Mouse (Mus musculus) CH12.LX (cell line): ENCODE data around the gene Rab11a. TPM values are rescaled to one million over a fixed set of nuclear protein-coding genes. Genes with fewer than 3 reads are reported as not detected.

Source experiments
- DNase-seq: peaks from one replicate; pipeline ENCODE4 v3.0.0-alpha.2; 2013; ENCODE audit errors: extremely low read depth
- H3K27ac ChIP-seq: 2 replicates; pipeline ENCODE4 v1.5.1; 2012; ENCODE audit warnings: low read depth, mild to moderate bottlenecking, control low read depth, moderate library complexity; ENCODE audit not compliant: insufficient read depth
- H3K27me3 ChIP-seq: replicated peaks from 2 replicates; pipeline ENCODE3; 2012; ENCODE audit warnings: inconsistent platforms
- H3K36me3 ChIP-seq, 2 experiments: replicated peaks in 1 of 2; 2 replicates each; pipeline versions ENCODE3 to v1.6.1; 2012; ENCODE audit warnings: inconsistent platforms in 1 of 2, low read length in 1 of 2, mild to moderate bottlenecking in 1 of 2, mixed read lengths in 1 of 2, moderate library complexity in 1 of 2; ENCODE audit not compliant: control insufficient read depth in 1 of 2, insufficient read depth in 1 of 2
- H3K4me1 ChIP-seq, 2 experiments: 2 replicates each; pipeline ENCODE4 v1.6.1; 2012; ENCODE audit warnings: inconsistent platforms in 1 of 2, moderate library complexity in 1 of 2; ENCODE audit not compliant: insufficient read depth in 2 of 2, control insufficient read depth in 1 of 2
- H3K4me2 ChIP-seq: 2 replicates; pipeline ENCODE4 v1.6.1; 2012; ENCODE audit warnings: low read depth, mild to moderate bottlenecking, control low read depth; ENCODE audit not compliant: poor library complexity, insufficient read depth, severe bottlenecking
- H3K4me3 ChIP-seq, 3 experiments: fragments of 150-350 bp in 1 of 3; sonication (generic) in 1 of 3; replicated peaks in 1 of 3; 2 replicates each; pipeline versions ENCODE3 to v1.5.1; 2011 to 2012; ENCODE audit warnings: low read depth in 2 of 3, low read length in 2 of 3, mild to moderate bottlenecking in 2 of 3, moderate library complexity in 2 of 3, control low read depth in 1 of 3, improper control_type of control experiment in 1 of 3, inconsistent platforms in 1 of 3, mixed read lengths in 1 of 3; ENCODE audit not compliant: poor library complexity in 1 of 3
- H3K79me2 ChIP-seq: replicated peaks from 2 replicates; pipeline ENCODE4 v1.6.1; 2012; ENCODE audit warnings: mild to moderate bottlenecking, moderate library complexity; ENCODE audit not compliant: control insufficient read depth, poor library complexity, insufficient read depth, severe bottlenecking; ENCODE audit errors: extremely low read depth
- H3K9ac ChIP-seq: 2 replicates; pipeline ENCODE4 v1.6.1; 2012; ENCODE audit warnings: low read depth, mild to moderate bottlenecking, control low read depth, moderate library complexity; ENCODE audit not compliant: insufficient read depth
- H3K9me3 ChIP-seq: replicated peaks from 2 replicates; pipeline ENCODE3; 2012; ENCODE audit warnings: low read length, inconsistent platforms, mixed read lengths
- BHLHE40 ChIP-seq: IDR thresholded peaks from 2 replicates; pipeline ENCODE4 v1.6.1; 2011; ENCODE audit warnings: mild to moderate bottlenecking, low read depth, low read length, improper control_type of control experiment
- CHD1 ChIP-seq: IDR thresholded peaks from 2 replicates; pipeline ENCODE4 v1.6.1; 2012; ENCODE audit warnings: low read depth, low read length, improper control_type of control experiment, inconsistent platforms
- ELF1 ChIP-seq: IDR thresholded peaks from 2 replicates; pipeline ENCODE4 v1.6.1; 2014; ENCODE audit warnings: low read depth, mild to moderate bottlenecking, inconsistent platforms, low read length, improper control_type of control experiment
- EP300 ChIP-seq: IDR thresholded peaks from 2 replicates; pipeline ENCODE4 v1.6.1; 2011; ENCODE audit warnings: low read length, improper control_type of control experiment
- ETS1 ChIP-seq: conservative IDR thresholded peaks from 2 replicates; pipeline ENCODE4 v1.6.1; 2012; ENCODE audit warnings: low read depth, mild to moderate bottlenecking, inconsistent platforms, low read length, improper control_type of control experiment, moderate library complexity
- IRF4 ChIP-seq: IDR thresholded peaks from 2 replicates; pipeline ENCODE4 v1.6.1; 2014; ENCODE audit warnings: low read depth, mild to moderate bottlenecking, inconsistent platforms, low read length, improper control_type of control experiment
- MAFK ChIP-seq: IDR thresholded peaks from 2 replicates; pipeline ENCODE4 v1.6.1; 2011; ENCODE audit warnings: low read length, improper control_type of control experiment; ENCODE audit not compliant: insufficient replicate concordance
- MAX ChIP-seq: IDR thresholded peaks from 2 replicates; pipeline ENCODE4 v1.6.1; 2011; ENCODE audit warnings: low read length, improper control_type of control experiment
- MAZ ChIP-seq: IDR thresholded peaks from 2 replicates; pipeline ENCODE4 v1.6.1; 2012; ENCODE audit warnings: low read depth, mild to moderate bottlenecking, inconsistent platforms, low read length, improper control_type of control experiment, moderate library complexity
- MEF2A ChIP-seq: IDR thresholded peaks from 2 replicates; pipeline ENCODE4 v1.6.1; 2014; ENCODE audit warnings: low read depth, mild to moderate bottlenecking, inconsistent platforms, low read length, improper control_type of control experiment, borderline replicate concordance
- MXI1 ChIP-seq: IDR thresholded peaks from 2 replicates; pipeline ENCODE4 v1.6.1; 2011; ENCODE audit warnings: mild to moderate bottlenecking, low read depth, low read length, improper control_type of control experiment
- NRF1 ChIP-seq: IDR thresholded peaks from 2 replicates; pipeline ENCODE4 v1.6.1; 2014; ENCODE audit warnings: low read depth, mild to moderate bottlenecking, inconsistent platforms, low read length, improper control_type of control experiment, moderate library complexity
- PAX5 ChIP-seq: IDR thresholded peaks from 2 replicates; pipeline ENCODE4 v1.6.1; 2012; ENCODE audit warnings: low read length, inconsistent platforms, mixed read lengths
- POLR2A ChIP-seq: IDR thresholded peaks from 2 replicates; pipeline ENCODE4 v1.6.1; 2011; ENCODE audit warnings: low read depth, mild to moderate bottlenecking, improper control_type of control experiment, low read length
- POLR2AphosphoS2 ChIP-seq: IDR thresholded peaks from 2 replicates; pipeline ENCODE4 v1.6.1; 2011; ENCODE audit warnings: low read depth, low read length, improper control_type of control experiment
- RAD21 ChIP-seq: IDR thresholded peaks from 2 replicates; pipeline ENCODE4 v1.6.1; 2011; ENCODE audit warnings: low read depth, mild to moderate bottlenecking, low read length, improper control_type of control experiment, moderate library complexity
- RCOR1 ChIP-seq: conservative IDR thresholded peaks from 2 replicates; pipeline ENCODE4 v1.6.1; 2012; ENCODE audit warnings: low read depth, mild to moderate bottlenecking, inconsistent platforms, low read length, improper control_type of control experiment
- SIN3A ChIP-seq: IDR thresholded peaks from 2 replicates; pipeline ENCODE4 v1.6.1; 2012; ENCODE audit warnings: low read length, improper control_type of control experiment, inconsistent platforms
- TCF12 ChIP-seq: IDR thresholded peaks from 2 replicates; pipeline ENCODE4 v1.6.1; 2014; ENCODE audit warnings: low read depth, mild to moderate bottlenecking, inconsistent platforms, low read length, improper control_type of control experiment
- USF1 ChIP-seq: IDR thresholded peaks from 2 replicates; pipeline ENCODE4 v1.6.1; 2014; ENCODE audit warnings: low read depth, mild to moderate bottlenecking, inconsistent platforms, low read length, improper control_type of control experiment
- ZC3H11A ChIP-seq: IDR thresholded peaks from 2 replicates; pipeline ENCODE4 v1.6.1; 2012; ENCODE audit warnings: low read depth, mild to moderate bottlenecking, inconsistent platforms, low read length, improper control_type of control experiment
- ZMIZ1 ChIP-seq: IDR thresholded peaks from 2 replicates; pipeline ENCODE4 v1.6.1; 2012; ENCODE audit warnings: low read depth, mild to moderate bottlenecking, inconsistent platforms, low read length, improper control_type of control experiment
- ZNF384 ChIP-seq: IDR thresholded peaks from 2 replicates; pipeline ENCODE4 v1.6.1; 2012; ENCODE audit warnings: low read depth, low read length, improper control_type of control experiment, inconsistent platforms
- dilution Hi-C: fragments of 300-500 bp; cut with MboI; formaldehyde crosslinking; loops from 2 replicates; pipeline ENCODE4 v1.14.3; 2020; ENCODE audit warnings: low sequenced_read_pairs; ENCODE audit not compliant: extremely low pct_unique_long_range_greater_than_20kb, extremely low pct_ligation_motif_present
- in situ Hi-C: fragments of 300-500 bp; cut with MboI; formaldehyde crosslinking; loops from 3 replicates; pipeline ENCODE4 v1.14.3; 2019; ENCODE audit warnings: low sequenced_read_pairs, low pct_ligation_motif_present, low pct_unique_long_range_greater_than_20kb, mixed read lengths
- polyA plus RNA-seq: library from polyadenylated mRNA; unstranded; fragments of >175 nt; gene quantifications from 2 replicates; pipeline ENCODE4 v1.2.1, GENCODE M21; 2012; ENCODE audit warnings: low read depth; ENCODE audit not compliant: insufficient read length
- total RNA-seq, 2 experiments: library from RNA; depleted of rRNA; stranded (reverse); fragments of 300-350 nt in 1 of 2; fragments of >200 nt in 1 of 2; gene quantifications; 2 replicates each; pipeline ENCODE4 v1.2.3; 2012 to 2014

The Rab11a gene
- total and polyA plus RNA-seq, 3 experiments: 109 to 189 (median 168) TPM

DNA sequence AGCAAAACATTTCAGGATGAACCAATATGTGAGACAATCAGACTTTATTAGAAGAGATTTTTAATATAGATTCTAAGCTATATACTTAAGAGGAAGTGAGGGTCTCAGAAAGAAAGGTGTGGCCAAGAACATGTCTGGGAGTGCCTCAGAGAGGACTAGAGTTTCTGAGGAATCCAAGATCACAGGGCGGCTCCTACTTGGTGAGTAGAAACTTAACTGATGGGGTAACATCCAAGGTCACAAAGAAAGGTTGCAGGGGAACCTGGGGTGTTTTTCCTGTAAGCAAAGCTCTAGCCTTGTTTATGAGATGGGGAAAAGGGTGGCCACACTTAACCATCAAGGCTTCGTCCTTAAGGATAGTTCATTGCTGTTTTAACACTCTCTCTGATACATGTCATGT lies 1.4 kb upstream of the Rab11a start:
- no peak for TF ChIP-seq MAX
- TF ChIP-seq POLR2AphosphoS2: no peak
- no peak for TF ChIP-seq TCF12
- no peak for TF ChIP-seq ZMIZ1
- TF ChIP-seq PAX5: no peak
- TF ChIP-seq USF1: no peak
- TF ChIP-seq CHD1: no peak
- no peak for TF ChIP-seq ETS1
- no peak for TF ChIP-seq RAD21
- TF ChIP-seq RCOR1: no peak
- TF ChIP-seq ELF1: no peak
- TF ChIP-seq NRF1: no peak
- TF ChIP-seq BHLHE40: no peak
- no peak for TF ChIP-seq EP300
- TF ChIP-seq IRF4: no peak
- TF ChIP-seq MAZ: no peak
- TF ChIP-seq MAFK: no peak
- TF ChIP-seq POLR2A: no peak
- no peak for TF ChIP-seq MEF2A
- no peak overlapping the region for H3K4me2 ChIP-seq
- H3K9ac ChIP-seq: no peak overlapping the region
- H3K36me3 ChIP-seq: peaks cover 0 to 2% of the 10 kb centered on the region in 2 experiments
- H3K4me1 ChIP-seq: peaks cover 20 to 56% of the 10 kb centered on the region in 2 experiments
- no peaks in the 10 kb centered on the region for H3K27me3 ChIP-seq
- no peak overlapping the region for H3K27ac ChIP-seq
- dilution Hi-C loops: no loop called here
- in situ Hi-C loops: no loop called here
- H3K9me3 ChIP-seq: no peaks in the 10 kb centered on the region
- peaks cover 23% of the 10 kb centered on the region for H3K79me2 ChIP-seq
- no peak for DNase-seq
- no peak overlapping the region for H3K4me3 ChIP-seq

DNA sequence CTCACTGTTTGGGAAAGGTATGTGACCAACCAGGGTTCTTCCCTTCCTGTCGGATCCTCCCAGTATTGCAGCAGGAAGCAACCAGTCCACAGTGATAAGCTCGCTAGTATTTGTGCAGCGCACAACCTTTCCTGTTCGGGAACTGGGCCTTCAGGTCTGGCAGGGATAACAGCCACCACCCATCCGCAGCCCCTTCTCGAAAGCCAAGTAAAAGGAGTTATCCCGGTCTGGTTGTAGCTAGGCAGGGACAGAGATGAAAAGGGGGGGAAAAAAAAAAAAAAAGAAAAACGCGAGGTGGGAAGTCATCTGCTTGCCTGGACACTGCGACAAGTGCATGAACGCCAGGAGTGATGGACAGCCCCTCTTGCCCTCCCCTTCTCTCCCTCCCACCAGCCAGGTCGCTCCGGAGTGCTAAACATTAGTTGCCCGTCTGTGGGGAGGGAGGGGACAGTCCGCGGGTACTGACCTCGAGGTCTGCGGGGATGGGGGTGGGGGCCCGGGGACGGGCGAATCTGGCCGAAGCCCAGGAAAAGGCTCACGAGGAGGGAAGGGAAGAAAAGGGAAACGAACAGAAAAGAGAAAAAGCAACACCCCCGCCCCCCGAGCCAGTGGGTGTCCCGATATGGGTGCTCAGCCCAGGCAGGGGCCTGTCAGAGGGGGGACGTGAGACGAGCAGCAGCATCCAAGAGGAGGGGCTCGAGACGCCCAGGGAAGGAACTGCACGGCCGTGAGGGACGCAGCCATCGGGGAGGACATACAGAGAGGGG lies 736 bp downstream of the Rab11a start:
- peaks cover 30% of the 10 kb centered on the region for H3K79me2 ChIP-seq
- peaks cover 0 to 2% of the 10 kb centered on the region in 2 experiments for H3K36me3 ChIP-seq
- peak overlapping the region; percentile 91 for H3K4me2 ChIP-seq
- H3K9me3 ChIP-seq: no peaks in the 10 kb centered on the region
- H3K4me3 ChIP-seq: peak overlapping the region; percentile 87 to 94 (median 87)
- in situ Hi-C loops: no loop called here
- TF ChIP-seq ZNF384: peak; percentile 67
- TF ChIP-seq MAZ: 0 out of 2 replicates have a peak, but pooled peaks have one; percentile 52
- TF ChIP-seq ELF1: peak; percentile 8; the same call in 1 of the 2 replicates
- TF ChIP-seq TCF12: no peak
- TF ChIP-seq SIN3A: peak; percentile 65; the same call in 1 of the 2 replicates
- 0 out of 2 replicates have a peak, but pooled peaks have one; percentile 51 for TF ChIP-seq MXI1
- no peak for TF ChIP-seq ZC3H11A
- TF ChIP-seq NRF1: no peak
- no peak for TF ChIP-seq MAFK
- dilution Hi-C loops: no loop called here
- peak overlapping the region; percentile 86 for H3K9ac ChIP-seq
- H3K27ac ChIP-seq: peak overlapping the region; percentile 60
- H3K4me1 ChIP-seq: peaks cover 8 to 47% of the 10 kb centered on the region in 2 experiments
- peak; percentile 54 for DNase-seq
- H3K27me3 ChIP-seq: no peaks in the 10 kb centered on the region
